16 mouse cellular contexts compared by ENCODE assay signal in genomic region chr4:116786587-116786986, GRCm38 (mm10). TPM values are rescaled to one million over a fixed set of nuclear protein-coding genes. Genes with fewer than 3 reads are reported as not detected.
A peak's percentile ranks its signal among the peaks of the same experiment; 100 is the strongest.
DNase-seq lines count a peak whose midpoint lies in the region; ATAC-seq and TF ChIP-seq lines count a peak whose summit lies in the region.
"Had no signal": no experiment of that assay in that cellular context is flagged by ENCODE, and none has a peak within 500 bp of the region (broad histone marks: within the 10 kb centered on the region; RNA-seq: fewer than 3 reads in every experiment).

No protein-coding gene starts in this region.

- no peaks in the 10 kb centered on the region for H3K27me3 ChIP-seq in intestine, postnatal 0 days (replicated peaks; ENCODE audit: control insufficient read depth, insufficient read depth, low read length)
- no peaks in the 10 kb centered on the region for H3K27me3 ChIP-seq in intestine, embryonic 15.5 days (replicated peaks)
- H3K27me3 ChIP-seq in lung, postnatal 0 days (replicated peaks; ENCODE audit: insufficient read depth, low read length) = no peaks in the 10 kb centered on the region
- no peaks in the 10 kb centered on the region for H3K27me3 ChIP-seq in Patski
- no peaks in the 10 kb centered on the region for H3K27me3 ChIP-seq in splenic B cell, adult 2 months (ENCODE audit: control insufficient read depth, insufficient read depth, low read length, poor library complexity, severe bottlenecking)
- no peaks in the 10 kb centered on the region for H3K27me3 ChIP-seq in neural tube, embryonic 15.5 days (replicated peaks)
- H3K27me3 ChIP-seq in hindbrain, embryonic 10.5 days (ENCODE audit: insufficient read depth, poor library complexity, severe bottlenecking) = peaks cover 4% of the 10 kb centered on the region; the same call in 1 of the 2 replicates
- H3K27me3 ChIP-seq: kidney, embryonic 15.5 days had no signal

- in situ Hi-C loops in Patski (cut with MboI; ENCODE audit: low pct_unique_long_range_greater_than_20kb) = loop anchor here (5.0 kb wide), 2 partner anchors 69 to 159 kb away; partner anchors contain the start of gene Nasp

- POLR2A ChIA-PET in Patski (lab: Charles Lee) = interaction anchor here (1.4 kb wide), 1 partner anchor 66 kb away, joined by 3 read pairs; no protein-coding TSS in a partner anchor

- no peak overlapping the region for H3K9ac ChIP-seq in intestine, postnatal 0 days (ENCODE audit: low read depth, low read length)
- no peak overlapping the region for H3K9ac ChIP-seq in intestine, embryonic 15.5 days
- H3K9ac ChIP-seq in lung, postnatal 0 days (replicated peaks; ENCODE audit: low read depth) = no peak overlapping the region
- H3K9ac ChIP-seq in neural tube, embryonic 15.5 days (replicated peaks) = no peak overlapping the region
- H3K9ac ChIP-seq: kidney, embryonic 15.5 days had no signal

- H3K36me3 ChIP-seq in intestine, postnatal 0 days (ENCODE audit: control insufficient read depth, insufficient read depth) = no peaks in the 10 kb centered on the region
- H3K36me3 ChIP-seq in intestine, embryonic 15.5 days = no peaks in the 10 kb centered on the region
- H3K36me3 ChIP-seq in lung, postnatal 0 days (ENCODE audit: insufficient read depth, low read length) = no peaks in the 10 kb centered on the region
- no peaks in the 10 kb centered on the region for H3K36me3 ChIP-seq in splenic B cell, adult 2 months (ENCODE audit: control insufficient read depth, insufficient read depth, low read length, poor library complexity, severe bottlenecking)
- no peaks in the 10 kb centered on the region for H3K36me3 ChIP-seq in neural tube, embryonic 15.5 days
- no peaks in the 10 kb centered on the region for H3K36me3 ChIP-seq in hindbrain, embryonic 10.5 days
- H3K36me3 ChIP-seq: G1E; kidney, embryonic 15.5 days had no signal

- H3K4me1 ChIP-seq in intestine, postnatal 0 days (replicated peaks; ENCODE audit: control insufficient read depth, insufficient read depth, low read length) = no peaks in the 10 kb centered on the region
- H3K4me1 ChIP-seq in intestine, embryonic 15.5 days (replicated peaks) = no peaks in the 10 kb centered on the region
- H3K4me1 ChIP-seq in lung, postnatal 0 days (ENCODE audit: insufficient read depth, low read depth, low read length) = no peaks in the 10 kb centered on the region
- no peaks in the 10 kb centered on the region for H3K4me1 ChIP-seq in neural tube, embryonic 15.5 days
- H3K4me1 ChIP-seq in hindbrain, embryonic 10.5 days (replicated peaks) = peaks cover 15% of the 10 kb centered on the region
- H3K4me1 ChIP-seq: kidney, embryonic 15.5 days had no signal

- peak; percentile 49 for TF ChIP-seq CTCF in intestine, postnatal 0 days (IDR thresholded peaks at IDR 0.05; ENCODE audit: low read depth)
- peak; percentile 26 for TF ChIP-seq CTCF in lung, postnatal 0 days (IDR thresholded peaks at IDR 0.05)
- peak; percentile 48 for TF ChIP-seq CTCF in Patski (IDR thresholded peaks at IDR 0.05)

- H3K27ac ChIP-seq in intestine, postnatal 0 days (ENCODE audit: low read depth, low read length) = no peak overlapping the region
- no peak overlapping the region for H3K27ac ChIP-seq in intestine, embryonic 15.5 days
- H3K27ac ChIP-seq in lung, postnatal 0 days (ENCODE audit: low read length) = no peak overlapping the region
- no peak overlapping the region for H3K27ac ChIP-seq in neural tube, embryonic 15.5 days (replicated peaks)
- H3K27ac ChIP-seq in hindbrain, embryonic 10.5 days = no peak overlapping the region
- H3K27ac ChIP-seq: kidney, embryonic 15.5 days had no signal

- no peaks in the 10 kb centered on the region for H3K9me3 ChIP-seq in intestine, postnatal 0 days (ENCODE audit: control insufficient read depth)
- H3K9me3 ChIP-seq in intestine, embryonic 15.5 days = no peaks in the 10 kb centered on the region
- H3K9me3 ChIP-seq in lung, postnatal 0 days (ENCODE audit: low read length) = no peaks in the 10 kb centered on the region
- H3K9me3 ChIP-seq in neural tube, embryonic 15.5 days (replicated peaks) = no peaks in the 10 kb centered on the region
- H3K9me3 ChIP-seq in hindbrain, embryonic 10.5 days = no peaks in the 10 kb centered on the region
- H3K9me3 ChIP-seq: G1E; kidney, embryonic 15.5 days had no signal

- ATAC-seq in intestine, postnatal 0 days = no peak
- ATAC-seq in intestine, embryonic 15.5 days = no peak
- no peak for ATAC-seq in lung, postnatal 0 days
- ATAC-seq in Patski = no peak
- ATAC-seq in neural tube, embryonic 15.5 days (ENCODE audit: low FRiP score) = no peak
- ATAC-seq: hindbrain, embryonic 16.5 days had no signal

- DNase-seq in lung, postnatal 0 days (ENCODE audit: low spot score) = no peak
- no peak for DNase-seq in lung, postnatal 14 days
- DNase-seq in Patski (ENCODE audit: low read depth, low spot score) = no peak
- DNase-seq in splenic B cell, adult 2 months (ENCODE audit: low read depth, low spot score) = peak; percentile 16
- DNase-seq in hindbrain, embryonic 10.5 days (ENCODE audit: low spot score) = no peak
- DNase-seq: cerebellum, adult 2 months; lung, postnatal 10 days; right cerebral cortex, postnatal 14 days; thymus, postnatal 14 days had no signal

- no peak overlapping the region for H3K4me2 ChIP-seq in intestine, postnatal 0 days (replicated peaks; ENCODE audit: low read depth)
- no peak overlapping the region for H3K4me2 ChIP-seq in intestine, embryonic 15.5 days (replicated peaks)
- H3K4me2 ChIP-seq in lung, postnatal 0 days (replicated peaks; ENCODE audit: low read depth, low read length) = no peak overlapping the region
- no peak overlapping the region for H3K4me2 ChIP-seq in neural tube, embryonic 15.5 days
- H3K4me2 ChIP-seq: kidney, embryonic 15.5 days; midbrain, embryonic 11.5 days had no signal

- CTCF ChIA-PET in Patski (lab: Charles Lee) = interaction anchor here (1.7 to 5.1 kb wide), 2 partner anchors 11 to 67 kb away, joined by 9 to 65 read pairs; partner anchors contain the start of gene Tesk2

- WGBS in intestine, postnatal 0 days = 100% methylated on average over 1 of the region's 1 CpGs
- WGBS in intestine, embryonic 15.5 days = 97% methylated on average over 1 of the region's 1 CpGs
- WGBS in lung, postnatal 0 days = 85% methylated on average over 1 of the region's 1 CpGs
- 96% methylated on average over 1 of the region's 1 CpGs for WGBS in neural tube, embryonic 15.5 days
- 96% methylated on average over 1 of the region's 1 CpGs for WGBS in hindbrain, embryonic 10.5 days

- no peak overlapping the region for H3K4me3 ChIP-seq in intestine, postnatal 0 days (ENCODE audit: low read depth, low read length)
- no peak overlapping the region for H3K4me3 ChIP-seq in intestine, embryonic 15.5 days (replicated peaks)
- H3K4me3 ChIP-seq in lung, postnatal 0 days (ENCODE audit: low read depth, low read length) = no peak overlapping the region
- no peak overlapping the region for H3K4me3 ChIP-seq in neural tube, embryonic 15.5 days (replicated peaks)
- H3K4me3 ChIP-seq in hindbrain, embryonic 10.5 days = no peak overlapping the region
- H3K4me3 ChIP-seq: kidney, embryonic 15.5 days had no signal

- TF ChIP-seq EP300 in lung, postnatal 0 days (IDR thresholded peaks at IDR 0.05) = no peak

RNA-seq across cellular contexts. Expression of gene Toe1, which starts 20.9 kb away (rescaled TPM):
- 13.3 and 14.7 TPM in 2 replicates for polyA plus RNA-seq in intestine, postnatal 0 days (2015; fragmentation: Nextera tagmentation; extraction: Ambion mirVana)
- polyA plus RNA-seq in intestine, embryonic 15.5 days (2015; fragmentation: Nextera tagmentation; extraction: Ambion mirVana) = 28.8 and 31.1 TPM in 2 replicates
- polyA plus RNA-seq in lung, postnatal 0 days (2015; fragmentation: Nextera tagmentation; extraction: Ambion mirVana) = 19.6 and 20.7 TPM in 2 replicates
- polyA plus RNA-seq in Patski (2021) = 14.2 TPM
- polyA plus RNA-seq in neural tube, embryonic 15.5 days (2015; fragmentation: Nextera tagmentation; extraction: Ambion mirVana) = 27.2 and 33.4 TPM in 2 replicates
- polyA plus RNA-seq in hindbrain, embryonic 10.5 days (2016; fragmentation: Nextera tagmentation; extraction: Ambion mirVana) = 39.7 and 39.8 TPM in 2 replicates

RNA-seq across cellular contexts. Expression of gene Mutyh, which starts 20.9 kb away (rescaled TPM):
- polyA plus RNA-seq in intestine, postnatal 0 days (2015; fragmentation: Nextera tagmentation; extraction: Ambion mirVana) = 2.6 and 2.9 TPM in 2 replicates
- polyA plus RNA-seq in intestine, embryonic 15.5 days (2015; fragmentation: Nextera tagmentation; extraction: Ambion mirVana) = 10.3 and 10.9 TPM in 2 replicates
- 3.1 and 4.4 TPM in 2 replicates for polyA plus RNA-seq in lung, postnatal 0 days (2015; fragmentation: Nextera tagmentation; extraction: Ambion mirVana)
- 5.6 TPM for polyA plus RNA-seq in Patski (2021)
- polyA plus RNA-seq in neural tube, embryonic 15.5 days (2015; fragmentation: Nextera tagmentation; extraction: Ambion mirVana) = 5.6 and 7.5 TPM in 2 replicates
- polyA plus RNA-seq in hindbrain, embryonic 10.5 days (2016; fragmentation: Nextera tagmentation; extraction: Ambion mirVana) = 23.1 and 28.2 TPM in 2 replicates

RNA-seq across cellular contexts. Expression of gene Hpdl, which starts 34.9 kb away (rescaled TPM):
- polyA plus RNA-seq in intestine, postnatal 0 days (2015; fragmentation: Nextera tagmentation; extraction: Ambion mirVana) = 0.51 and 0.99 TPM in 2 replicates
- 1.4 and 2.2 TPM in 2 replicates for polyA plus RNA-seq in intestine, embryonic 15.5 days (2015; fragmentation: Nextera tagmentation; extraction: Ambion mirVana)
- 0.10 and 0.25 TPM in 2 replicates for polyA plus RNA-seq in lung, postnatal 0 days (2015; fragmentation: Nextera tagmentation; extraction: Ambion mirVana)
- 0.28 TPM for polyA plus RNA-seq in Patski (2021)
- 1.4 and 1.8 TPM in 2 replicates for polyA plus RNA-seq in neural tube, embryonic 15.5 days (2015; fragmentation: Nextera tagmentation; extraction: Ambion mirVana)
- 1.1 and 1.3 TPM in 2 replicates for polyA plus RNA-seq in hindbrain, embryonic 10.5 days (2016; fragmentation: Nextera tagmentation; extraction: Ambion mirVana)
- polyA plus RNA-seq: G1E had no signal
